Mouse (Mus musculus) embryo, embryonic 11.5 days (tissue): ENCODE data around the gene Rccd1.

Experiments used
- DNase-seq: peaks from one replicate; pipeline ENCODE4 v3.0.0-alpha.2; 2012; ENCODE audit warnings: low read depth, low spot score

Rccd1 gene

DNA sequence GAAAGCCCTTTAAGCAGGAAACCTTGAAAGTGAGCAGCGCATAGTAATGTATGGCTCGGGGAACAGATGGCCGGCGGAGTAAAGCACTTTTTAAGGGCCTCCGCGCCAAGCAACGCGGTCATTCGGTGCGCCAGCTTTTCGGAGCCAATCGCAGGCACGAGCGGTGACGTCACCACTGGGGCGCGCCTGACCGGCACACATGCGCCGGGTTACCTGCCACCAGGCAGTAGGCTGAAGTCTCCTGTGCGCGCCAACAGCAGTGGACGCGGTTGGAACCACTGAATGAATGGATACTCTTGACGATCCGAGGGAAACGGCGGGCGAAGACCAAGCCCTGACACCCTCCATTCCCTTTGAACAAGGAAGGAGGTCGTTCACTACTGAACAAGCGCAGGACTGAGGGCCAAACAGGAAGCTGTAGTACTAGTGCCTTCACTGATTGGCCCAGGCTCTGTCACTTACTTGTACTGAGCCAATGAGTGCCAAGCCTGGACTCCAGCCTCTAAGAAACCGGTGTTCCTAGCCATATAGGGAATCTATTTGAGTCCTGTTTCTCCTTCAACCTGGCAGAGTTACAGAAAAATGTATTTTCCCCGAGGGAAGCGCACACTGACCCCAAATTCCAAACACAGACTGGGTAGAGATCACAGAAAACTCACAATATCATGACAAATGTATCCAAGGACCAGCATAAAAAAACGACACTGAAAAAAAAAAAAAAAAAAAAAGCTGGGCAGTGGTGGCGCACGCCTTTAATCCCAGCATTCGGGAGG, at the start of gene Rccd1:
Gene Rccd1 (minus strand): TSS at position 412 of the 773 bp plus-strand sequence.
- peak; percentile 95 for DNase-seq

DNA sequence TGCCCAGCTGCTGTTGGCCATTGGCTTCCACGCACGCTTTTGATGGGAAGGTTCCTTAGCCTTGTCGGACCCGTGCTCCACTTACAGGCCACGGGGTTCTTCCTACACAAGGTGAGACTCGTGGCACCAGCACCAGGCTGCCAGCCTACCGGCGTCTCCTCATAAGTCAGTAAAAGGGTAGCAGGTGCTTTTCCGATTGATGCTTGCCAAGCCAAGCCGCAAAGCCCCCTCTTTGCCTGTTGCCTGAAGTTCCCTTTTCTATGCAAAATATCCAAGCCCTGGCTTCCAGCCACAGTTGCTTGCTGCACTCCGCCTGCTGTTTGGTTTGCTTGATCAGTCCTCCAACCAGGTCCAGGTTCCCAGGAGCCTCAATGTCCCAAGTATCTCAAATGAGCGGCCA, 49.6 kb upstream of the Rccd1 start:
- DNase-seq: no peak

DNA sequence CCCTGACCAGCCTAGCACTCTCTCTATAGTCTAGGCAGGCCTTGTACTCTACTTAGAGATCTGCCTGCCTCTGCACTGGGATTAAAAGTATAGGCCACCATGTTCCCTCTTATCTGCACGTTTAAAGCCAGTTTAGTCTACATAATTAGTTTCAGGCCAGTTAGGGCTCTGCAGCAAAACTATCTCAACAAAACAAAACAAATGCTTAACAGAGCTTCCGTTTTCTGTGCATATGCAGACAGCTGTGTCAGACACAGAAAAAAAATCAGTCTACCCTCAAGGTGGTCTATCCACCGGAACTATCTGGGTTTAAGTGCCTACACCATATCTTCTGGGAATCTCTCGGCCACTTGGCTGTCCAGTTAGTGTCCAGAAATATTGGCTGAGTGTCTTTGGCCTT, 49.1 kb upstream of the Rccd1 start:
- DNase-seq: no peak

DNA sequence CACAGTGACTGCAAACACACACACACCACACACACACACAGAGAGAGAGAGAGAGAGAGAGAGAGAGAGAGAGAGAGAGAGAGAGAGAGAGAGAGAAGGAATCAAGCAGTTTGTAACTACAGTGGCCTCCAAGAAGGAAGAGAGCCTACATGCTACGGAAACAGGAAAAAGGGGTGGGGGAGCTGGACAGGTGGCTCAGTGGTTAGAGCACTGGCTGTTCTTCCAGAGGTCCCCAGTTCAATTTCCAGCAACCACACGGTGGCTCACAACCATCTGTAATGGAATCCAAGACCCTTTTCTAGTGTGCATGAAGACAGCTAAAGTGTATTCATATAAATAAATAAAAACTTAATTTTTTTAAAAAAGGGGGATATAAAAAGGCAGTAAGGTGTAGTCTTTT, 48.4 kb upstream of the Rccd1 start:
- DNase-seq: no peak

GRCm38 (mm10) chr7:80372166-80372565, 47.9 kb upstream of the Rccd1 start:
- no peak for DNase-seq

DNA sequence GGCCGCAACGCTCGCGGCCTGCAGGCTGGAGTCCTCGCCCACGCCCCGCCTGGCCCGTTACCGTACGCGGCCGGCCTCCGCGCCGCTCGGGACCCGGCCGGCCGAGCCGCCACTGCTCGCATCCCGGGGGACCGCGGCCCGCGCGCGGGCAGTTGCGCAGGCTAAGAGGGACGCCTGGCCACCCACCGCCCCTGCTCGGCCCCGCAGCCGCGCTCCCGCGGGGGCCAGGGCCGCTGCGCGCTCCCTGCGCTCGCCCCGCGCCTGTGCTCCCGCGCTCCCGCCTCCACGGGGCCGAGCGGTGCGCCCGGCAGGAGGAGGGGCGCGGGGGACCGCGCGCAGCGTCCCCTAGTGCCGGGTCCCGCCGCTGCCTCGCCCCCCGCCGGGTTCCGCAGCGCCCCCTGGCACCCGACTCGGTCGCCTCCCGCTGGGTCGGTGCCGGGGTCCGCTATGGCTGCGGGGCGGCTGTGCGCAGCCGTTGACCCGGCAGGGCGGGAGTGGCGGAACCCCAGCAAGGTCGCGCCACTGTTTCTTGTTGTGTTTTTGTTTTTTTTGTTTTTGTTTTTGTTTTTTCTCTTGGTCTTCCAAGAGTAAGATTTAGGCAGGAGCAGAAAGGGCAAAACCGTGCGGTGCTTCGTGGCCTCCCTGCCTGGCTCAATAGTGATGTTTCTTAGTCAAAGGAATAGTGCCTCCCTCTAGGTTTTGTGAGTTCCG, 46.9 kb upstream of the Rccd1 start, which contains the start of gene Man2a2:
Gene Man2a2 (minus strand): TSS at position 335 of the 711 bp plus-strand sequence.
- DNase-seq: no peak

GRCm38 (mm10) chr7:80370649-80371040, 46.4 kb upstream of the Rccd1 start:
- DNase-seq: no peak

DNA sequence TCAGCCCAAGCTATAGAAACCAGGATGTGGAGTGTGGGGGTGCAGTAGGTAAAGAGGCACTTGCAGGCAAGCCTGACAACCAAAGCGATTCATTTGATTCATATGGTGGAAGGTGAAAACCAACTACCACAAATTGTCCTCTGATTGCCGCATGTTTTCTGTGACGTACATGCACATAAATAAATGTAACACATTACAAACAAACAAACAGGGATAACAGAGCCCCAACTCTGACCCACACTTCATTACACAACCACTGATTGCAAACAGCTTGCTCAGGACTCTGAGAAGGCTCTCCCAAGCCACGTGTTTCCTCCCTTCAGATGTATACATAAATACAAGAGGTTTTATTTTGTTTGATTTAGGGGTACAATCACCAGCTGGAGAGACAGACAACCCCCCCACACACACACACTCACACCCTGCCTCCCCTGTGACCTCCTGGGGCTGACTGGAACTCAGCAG, 45.7 kb upstream of the Rccd1 start:
- no peak for DNase-seq

DNA sequence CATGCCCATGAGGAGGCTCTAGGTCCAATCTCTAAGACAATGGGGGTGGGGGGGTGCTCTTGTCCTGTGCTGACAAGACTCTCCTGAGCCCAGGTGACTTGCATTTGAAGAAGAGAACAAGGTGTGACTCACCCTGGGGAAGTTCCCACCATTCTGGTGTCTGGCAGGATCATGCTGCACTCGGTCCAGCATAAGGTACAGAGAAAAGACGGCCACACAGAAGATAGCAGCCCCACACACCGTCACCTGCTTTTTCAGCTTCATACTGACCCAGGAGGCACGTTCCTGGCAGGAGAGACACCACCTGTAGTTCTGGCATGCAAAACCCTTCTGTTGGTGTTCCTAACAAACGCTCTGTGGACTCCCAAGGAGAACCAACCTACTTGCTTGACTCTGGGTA, 45.2 kb upstream of the Rccd1 start:
- no peak for DNase-seq

DNA sequence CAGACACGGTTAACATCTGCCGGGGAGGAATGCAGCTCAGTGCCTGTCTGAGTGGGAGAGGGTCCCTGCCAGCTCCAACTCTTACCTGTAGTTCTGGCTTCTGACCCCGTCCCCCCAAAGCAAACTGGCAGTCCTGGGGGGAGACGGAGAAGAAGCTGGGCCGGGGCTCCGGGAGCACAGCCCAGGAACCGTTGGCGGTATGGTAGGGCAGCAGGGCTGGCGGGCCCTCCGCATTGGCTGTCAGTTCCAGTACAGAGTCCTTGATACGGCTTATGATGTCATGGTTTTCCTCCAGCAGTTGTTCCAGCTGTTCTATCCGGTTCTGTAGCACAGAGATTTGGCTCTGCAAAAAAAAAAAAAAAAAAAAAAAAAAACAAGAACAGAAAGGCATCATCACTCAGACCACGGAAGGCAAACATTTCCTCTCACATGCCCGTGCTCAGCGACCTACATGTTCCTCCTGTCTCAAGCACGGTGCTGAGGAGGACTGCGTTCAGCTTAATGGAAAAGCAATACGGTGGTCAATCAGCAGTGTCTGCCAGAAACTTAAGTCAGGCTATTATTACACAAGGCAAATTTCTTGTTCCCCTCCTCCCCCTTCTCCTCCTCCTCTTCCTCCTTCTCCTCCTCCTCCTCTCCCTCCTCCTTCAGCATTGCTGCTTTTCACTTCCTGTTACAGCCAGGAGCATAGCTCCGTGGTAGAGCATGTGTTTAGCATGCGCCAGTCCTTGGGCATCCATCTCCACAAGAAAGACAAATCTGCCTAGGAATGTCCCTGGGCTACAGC, 44.6 kb upstream of the Rccd1 start:
- no peak for DNase-seq

- no peak for DNase-seq
Observed at GRCm38 (mm10) chr7:80368009-80368408, 43.8 kb upstream of the Rccd1 start.

- DNase-seq: no peak
Observed at GRCm38 (mm10) chr7:80367232-80367631, 43.0 kb upstream of the Rccd1 start.

DNA sequence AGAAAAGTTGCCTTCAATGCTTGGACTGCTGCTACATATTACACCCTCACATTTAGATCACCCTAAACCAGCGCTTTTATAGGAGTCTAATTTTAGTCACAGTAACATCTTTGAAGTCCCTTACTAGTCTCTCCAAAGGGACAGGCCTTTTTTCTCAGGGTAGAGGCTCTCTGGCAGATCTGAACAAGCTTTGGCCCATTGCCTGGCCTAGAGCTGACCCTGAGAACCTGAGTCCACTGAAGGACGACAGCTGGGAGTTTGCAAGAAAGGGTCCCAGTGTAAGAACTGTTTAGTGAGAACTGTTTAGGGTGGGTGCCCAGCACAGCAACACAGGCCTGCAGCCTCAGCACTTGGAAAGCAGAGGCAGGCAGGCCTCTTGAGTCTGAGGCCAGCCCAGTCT, 41.5 kb upstream of the Rccd1 start:
- no peak for DNase-seq

DNA sequence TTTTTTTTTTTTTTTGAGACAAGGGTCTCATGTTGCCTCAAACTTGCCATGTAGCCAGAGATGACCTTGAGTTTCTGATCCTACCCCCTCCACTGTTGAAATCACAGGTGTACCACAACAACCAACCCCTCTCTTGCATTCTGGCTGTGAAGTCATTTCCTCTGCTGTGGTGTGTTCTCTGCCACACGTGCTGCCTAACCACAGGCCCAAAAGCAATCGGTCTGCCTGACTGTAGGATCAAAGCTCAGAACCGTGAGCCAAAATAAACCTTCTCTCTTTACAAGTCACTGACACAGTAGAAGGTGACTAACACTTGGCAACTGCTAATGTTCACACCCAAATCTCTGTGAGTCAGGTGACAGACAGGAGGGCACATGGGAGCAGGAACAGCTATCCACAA, 36.2 kb upstream of the Rccd1 start:
- DNase-seq: no peak

- no peak for DNase-seq
Observed at GRCm38 (mm10) chr7:80358039-80358438, 33.8 kb upstream of the Rccd1 start.

GRCm38 (mm10) chr7:80357156-80357555, 32.9 kb upstream of the Rccd1 start:
- DNase-seq: no peak

GRCm38 (mm10) chr7:80356351-80356750, 32.1 kb upstream of the Rccd1 start:
- no peak for DNase-seq

GRCm38 (mm10) chr7:80352920-80353319, 28.7 kb upstream of the Rccd1 start:
- DNase-seq: no peak

GRCm38 (mm10) chr7:80350808-80351207, 26.6 kb upstream of the Rccd1 start:
- no peak for DNase-seq

GRCm38 (mm10) chr7:80347670-80348586, 23.7 kb upstream of the Rccd1 start:
- DNase-seq: no peak

DNA sequence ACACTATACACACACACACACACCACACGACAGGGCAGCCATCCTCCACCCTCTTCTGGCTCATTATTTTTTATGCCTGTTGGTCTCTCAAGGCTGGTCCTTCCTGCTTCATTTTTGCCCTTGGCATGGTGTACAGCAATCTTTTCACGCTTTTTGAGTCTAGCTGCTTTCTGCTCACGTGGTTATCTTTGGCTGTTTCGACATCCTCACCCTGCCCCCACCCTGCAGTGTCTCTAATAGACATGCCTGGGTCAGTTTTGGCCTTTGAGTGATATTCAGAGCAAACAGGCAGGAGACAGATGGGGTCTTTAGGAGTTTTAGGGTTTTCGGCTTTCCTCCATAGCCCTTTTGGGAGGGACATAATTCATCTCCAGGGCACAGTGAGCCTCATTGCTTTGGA, 22.6 kb upstream of the Rccd1 start:
- DNase-seq: no peak
